Mouse (Mus musculus): Measurements from ENCODE around the gene Il17rd. TPM values are rescaled to one million over a fixed set of nuclear protein-coding genes. Genes with fewer than 3 reads are reported as not detected.

The Il17rd gene
- 1.5 and 1.8 TPM in 2 replicates for polyA plus RNA-seq (2015; fragmentation: Nextera tagmentation; extraction: Ambion mirVana)

DNA sequence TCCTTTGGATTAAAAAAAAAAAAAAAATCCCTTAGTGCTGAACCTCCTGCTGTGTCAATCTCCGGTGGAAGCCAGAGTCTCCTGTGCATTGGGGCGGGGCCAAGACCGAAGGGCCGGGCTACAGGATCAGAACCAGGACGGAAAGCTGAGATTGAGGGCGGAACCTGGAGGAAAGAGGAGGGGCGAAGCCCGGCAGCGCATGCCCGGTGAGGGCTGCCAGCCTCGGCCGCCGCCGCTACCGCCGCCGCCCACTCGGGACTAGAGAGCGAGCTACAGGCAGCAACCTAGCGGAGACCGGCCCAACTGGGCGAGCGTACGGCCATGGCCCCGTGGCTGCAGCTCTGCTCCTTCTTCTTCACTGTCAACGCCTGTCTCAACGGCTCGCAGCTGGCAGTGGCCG, at the start of gene Il17rd:
TSS of gene Il17rd (plus strand) at position 159 of the 400 bp plus-strand sequence.
- H3K4me3 ChIP-seq = peak within 1 kb of the TSS; percentile 73
- H3K4me1 ChIP-seq = peaks cover 13% of the 10 kb centered on the region
- peak within 1 kb of the TSS; percentile 97 for H3K4me2 ChIP-seq (replicated peaks)
- no peaks in the 10 kb centered on the region for H3K9me3 ChIP-seq
- peak within 1 kb of the TSS; percentile 66 for H3K9ac ChIP-seq (replicated peaks)
- peak; percentile 96 for ATAC-seq (replicated peaks)
- H3K36me3 ChIP-seq = no peaks in the 10 kb centered on the region
- under 1% methylated on average over 27 of the region's 29 CpGs for WGBS
- H3K27ac ChIP-seq (replicated peaks) = peak within 1 kb of the TSS; percentile 44
- peaks cover 8% of the 10 kb centered on the region; the same call in 1 of the 2 replicates for H3K27me3 ChIP-seq

DNA sequence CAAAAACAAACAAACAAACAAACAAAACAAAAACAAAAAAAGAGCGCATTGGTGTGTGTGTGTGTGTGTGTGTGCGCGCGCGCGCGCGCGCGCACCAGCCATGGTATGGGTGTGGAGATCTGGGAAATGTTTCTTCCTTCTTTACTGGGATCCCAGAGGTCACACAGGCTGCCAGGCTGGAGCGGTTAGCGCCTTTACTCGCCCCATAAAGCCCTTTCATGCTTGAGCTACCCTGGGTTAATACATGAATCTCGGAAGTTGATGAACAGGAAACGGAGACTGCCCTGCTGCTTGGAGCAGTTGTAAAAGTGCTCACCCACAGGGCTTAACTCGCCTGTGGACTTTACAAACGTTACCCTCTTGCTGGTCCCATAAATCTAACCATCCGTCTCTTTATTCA, 47.1 kb upstream of the Il17rd start:
- 71% methylated on average over 18 of the region's 18 CpGs for WGBS
- H3K27ac ChIP-seq (replicated peaks) = no peak overlapping the region

DNA sequence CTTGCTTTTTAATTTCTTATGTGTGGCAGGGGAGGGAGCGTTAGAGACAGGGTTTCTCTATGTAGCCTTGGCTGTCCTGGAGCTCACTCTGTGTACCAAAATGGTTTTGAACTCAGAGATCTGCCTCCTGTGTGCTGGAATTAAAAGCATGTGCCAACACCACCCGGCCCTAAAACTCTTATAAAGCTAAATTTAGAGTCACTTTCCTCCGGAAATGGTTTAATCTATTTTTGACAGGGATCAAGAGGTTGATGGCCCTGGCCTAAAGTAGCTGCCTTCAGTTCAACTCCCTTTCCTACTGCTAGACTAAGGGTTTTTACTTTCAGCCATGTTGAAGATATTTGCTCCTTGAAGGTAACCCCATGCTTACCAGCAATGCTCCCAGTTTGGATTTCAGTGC, 45.3 kb upstream of the Il17rd start:
- no peak overlapping the region for H3K9ac ChIP-seq (replicated peaks)
- H3K4me2 ChIP-seq (replicated peaks) = no peak overlapping the region
- H3K27me3 ChIP-seq = no peaks in the 10 kb centered on the region
- H3K36me3 ChIP-seq = no peaks in the 10 kb centered on the region
- ATAC-seq (replicated peaks) = no peak
- WGBS = 83% methylated on average over 3 of the region's 3 CpGs
- H3K4me3 ChIP-seq = no peak overlapping the region
- H3K4me1 ChIP-seq = peaks cover 4% of the 10 kb centered on the region
- H3K27ac ChIP-seq (replicated peaks) = no peak overlapping the region
- no peaks in the 10 kb centered on the region for H3K9me3 ChIP-seq

More for the DNA sequence above, 47.1 kb upstream of the Il17rd start:
- no peak overlapping the region for H3K9ac ChIP-seq (replicated peaks)
- H3K4me1 ChIP-seq = peaks cover 4% of the 10 kb centered on the region
- no peak for ATAC-seq (replicated peaks)
- no peaks in the 10 kb centered on the region for H3K36me3 ChIP-seq
- no peak overlapping the region for H3K4me2 ChIP-seq (replicated peaks)
- H3K27me3 ChIP-seq = no peaks in the 10 kb centered on the region
- no peaks in the 10 kb centered on the region for H3K9me3 ChIP-seq
- no peak overlapping the region for H3K4me3 ChIP-seq

DNA sequence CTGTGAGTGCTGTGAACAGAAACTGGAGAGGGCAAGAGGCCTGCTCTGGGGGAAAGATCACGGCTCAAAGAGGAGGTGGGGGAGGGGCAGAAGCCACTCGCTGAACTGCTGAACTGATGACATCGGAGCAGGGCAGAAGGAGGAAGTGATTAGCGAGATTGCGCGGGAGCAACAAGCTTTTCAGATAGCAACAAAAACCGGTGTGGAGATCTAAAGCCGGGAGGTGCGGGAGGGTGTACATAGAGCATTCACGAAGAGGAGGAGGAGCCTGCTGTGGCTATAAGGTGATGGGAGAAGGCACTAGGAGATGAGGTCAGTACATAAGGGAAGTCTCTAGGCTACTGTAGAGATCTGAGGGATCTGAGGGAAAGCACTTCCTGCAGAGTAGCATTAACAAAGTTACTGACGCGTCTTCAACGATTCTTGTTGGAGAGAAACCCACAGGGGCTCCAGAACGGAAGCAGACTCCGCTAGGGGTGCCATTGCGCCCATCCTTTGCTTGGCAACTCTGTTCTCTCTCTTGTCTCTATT, 44.5 kb upstream of the Il17rd start, which contains the start of gene Hesx1:
TSS of gene Hesx1 (plus strand) at position 206 of the 531 bp plus-strand sequence.
- no peaks in the 10 kb centered on the region for H3K36me3 ChIP-seq
- peak within 1 kb of the TSS; percentile 26 for H3K4me3 ChIP-seq
- no peak for ATAC-seq (replicated peaks)
- H3K4me1 ChIP-seq = peaks cover 4% of the 10 kb centered on the region
- no peaks in the 10 kb centered on the region for H3K27me3 ChIP-seq
- H3K9me3 ChIP-seq = no peaks in the 10 kb centered on the region
- no peak within 1 kb of the TSS for H3K27ac ChIP-seq (replicated peaks)
- 11% methylated on average over 16 of the region's 16 CpGs for WGBS
- H3K4me2 ChIP-seq (replicated peaks) = peak within 1 kb of the TSS; percentile 43
- no peak within 1 kb of the TSS for H3K9ac ChIP-seq (replicated peaks)

DNA sequence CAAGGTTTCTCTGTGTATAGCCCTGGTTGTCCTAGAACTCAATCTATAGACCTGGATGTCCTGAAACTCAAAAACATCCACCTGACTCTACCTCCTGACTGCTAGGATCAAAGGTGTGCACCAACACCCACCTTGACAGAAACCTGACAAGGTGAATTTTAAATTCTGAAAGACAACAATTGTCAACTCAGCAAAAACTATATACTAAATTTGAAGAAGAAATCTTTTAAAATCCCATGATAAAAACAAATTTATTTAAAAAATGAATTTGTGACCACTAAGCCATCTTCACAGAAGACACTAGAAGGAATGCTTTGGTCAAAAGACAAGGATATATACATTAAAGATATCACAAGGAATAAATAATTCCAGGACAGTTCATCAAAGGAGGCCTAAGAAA, 42.5 kb upstream of the Il17rd start:
- ATAC-seq (replicated peaks) = no peak
- no peak overlapping the region for H3K4me3 ChIP-seq
- H3K4me1 ChIP-seq = peaks cover 9% of the 10 kb centered on the region

DNA sequence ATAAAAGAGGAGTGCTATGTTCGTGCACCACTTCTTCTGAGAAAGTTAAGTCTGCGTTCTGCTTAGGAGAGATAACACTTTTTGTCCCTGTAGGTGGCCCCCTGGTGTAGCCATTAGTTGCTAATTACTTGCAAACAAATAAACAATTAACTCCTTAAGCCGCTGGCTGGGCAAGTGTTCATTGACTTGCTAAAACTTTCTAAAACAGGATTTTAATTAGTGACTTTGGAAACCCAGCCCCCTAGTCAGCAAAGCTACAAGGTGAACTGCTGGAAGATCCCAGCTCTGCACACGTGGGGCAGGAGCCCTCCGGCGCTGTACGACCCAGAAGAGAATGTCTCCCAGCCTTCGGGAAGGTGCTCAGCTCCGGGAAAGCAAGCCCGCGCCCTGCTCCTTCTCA, 38.4 kb upstream of the Il17rd start:
- no peak overlapping the region for H3K4me2 ChIP-seq (replicated peaks)
- no peak for ATAC-seq (replicated peaks)

More for the DNA sequence above, 42.5 kb upstream of the Il17rd start:
- no peaks in the 10 kb centered on the region for H3K36me3 ChIP-seq
- H3K4me2 ChIP-seq (replicated peaks) = no peak overlapping the region
- peaks cover 12% of the 10 kb centered on the region for H3K27me3 ChIP-seq
- H3K9ac ChIP-seq (replicated peaks) = no peak overlapping the region
- H3K27ac ChIP-seq (replicated peaks) = no peak overlapping the region
- H3K9me3 ChIP-seq = no peaks in the 10 kb centered on the region

DNA sequence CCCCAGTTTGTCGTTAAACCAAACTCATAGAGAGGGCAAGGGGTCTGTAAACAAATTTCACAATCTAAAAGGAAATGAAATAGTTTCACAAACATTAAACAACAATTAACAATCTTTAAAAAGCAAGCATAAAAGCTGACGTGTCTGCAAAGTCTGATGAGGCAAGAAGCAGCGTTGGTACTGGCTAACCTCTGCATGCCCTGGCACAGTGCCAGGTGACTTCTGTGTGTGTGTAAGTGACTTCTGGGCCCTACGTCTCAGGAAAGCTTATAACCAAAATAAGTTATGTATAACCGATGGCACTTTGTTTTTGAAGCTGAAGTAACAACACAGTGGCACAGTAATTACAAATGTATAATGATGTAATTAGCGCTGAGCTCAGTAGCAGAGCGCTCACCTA, 33.8 kb upstream of the Il17rd start:
- no peak overlapping the region for H3K4me3 ChIP-seq
- H3K36me3 ChIP-seq = no peaks in the 10 kb centered on the region
- H3K9me3 ChIP-seq = no peaks in the 10 kb centered on the region
- no peak for ATAC-seq (replicated peaks)
- H3K4me2 ChIP-seq (replicated peaks) = no peak overlapping the region
- WGBS = 64% methylated on average over 7 of the region's 7 CpGs
- H3K27ac ChIP-seq (replicated peaks) = no peak overlapping the region
- peaks cover 4% of the 10 kb centered on the region; the same call in 1 of the 2 replicates for H3K4me1 ChIP-seq
- H3K27me3 ChIP-seq = peaks cover 24% of the 10 kb centered on the region
- no peak overlapping the region for H3K9ac ChIP-seq (replicated peaks)

More for the DNA sequence above, 38.4 kb upstream of the Il17rd start:
- Histone ChIP-seq H3K4me3 (no peak overlapping the region), H3K4me1 (peaks cover 4% of the 10 kb centered on the region; the same call in 1 of the 2 replicates), H3K27ac (replicated peaks) (no peak overlapping the region), H3K9me3 (no peaks in the 10 kb centered on the region), H3K36me3 (no peaks in the 10 kb centered on the region), H3K9ac (replicated peaks) (no peak overlapping the region), H3K27me3 (peaks cover 22% of the 10 kb centered on the region)
- 2% methylated on average over 11 of the region's 11 CpGs for WGBS

DNA sequence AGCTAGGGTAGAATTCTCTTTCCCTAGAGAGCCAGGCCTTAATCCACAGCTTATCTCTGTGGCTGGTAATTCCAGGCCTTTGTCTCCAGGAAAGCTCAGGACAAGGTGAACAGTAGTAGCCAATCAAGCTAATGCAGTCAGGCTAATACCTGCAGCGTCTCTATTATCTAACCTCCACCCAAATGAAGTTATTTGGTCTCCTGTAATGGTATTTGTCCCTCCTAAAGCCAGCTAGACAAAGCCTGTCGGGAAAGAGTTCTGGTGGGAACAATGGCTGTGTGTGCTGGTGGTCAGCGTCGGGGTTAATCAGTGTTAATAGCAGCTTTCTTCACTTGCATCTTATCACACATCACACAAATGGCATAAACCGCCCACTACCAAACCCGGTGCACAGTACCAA, 32.8 kb upstream of the Il17rd start:
- Histone ChIP-seq H3K4me2 (replicated peaks) (no peak overlapping the region), H3K4me1 (no peaks in the 10 kb centered on the region), H3K4me3 (no peak overlapping the region), H3K9me3 (no peaks in the 10 kb centered on the region), H3K27me3 (peaks cover 19% of the 10 kb centered on the region), H3K9ac (replicated peaks) (no peak overlapping the region), H3K27ac (replicated peaks) (no peak overlapping the region), H3K36me3 (no peaks in the 10 kb centered on the region)
- WGBS = 6% methylated on average over 6 of the region's 6 CpGs
- no peak for ATAC-seq (replicated peaks)

DNA sequence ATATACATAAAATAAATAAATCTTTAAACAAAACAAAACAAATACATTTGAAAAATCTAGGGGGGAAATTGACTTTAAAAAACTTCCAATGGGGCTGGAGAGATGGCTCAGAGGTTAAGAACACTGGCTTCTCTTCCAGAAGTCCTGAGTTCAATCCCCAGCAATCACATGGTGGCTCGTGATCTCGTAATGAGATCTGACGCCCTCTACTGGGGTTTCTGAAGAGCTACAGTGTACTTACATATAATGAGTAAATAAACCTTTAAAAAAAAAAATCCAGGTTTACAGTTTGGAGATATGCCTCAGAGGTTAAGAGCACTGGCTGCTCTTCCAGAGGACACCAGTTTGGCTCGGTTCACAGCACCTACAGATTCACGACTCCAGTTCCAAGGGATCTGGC, 27.2 kb upstream of the Il17rd start:
- H3K4me2 ChIP-seq (replicated peaks) = no peak overlapping the region
- no peaks in the 10 kb centered on the region for H3K36me3 ChIP-seq
- no peak overlapping the region for H3K27ac ChIP-seq (replicated peaks)
- H3K4me3 ChIP-seq = no peak overlapping the region
- H3K9ac ChIP-seq (replicated peaks) = no peak overlapping the region
- no peaks in the 10 kb centered on the region for H3K9me3 ChIP-seq
- H3K4me1 ChIP-seq = no peaks in the 10 kb centered on the region
- no peaks in the 10 kb centered on the region for H3K27me3 ChIP-seq
- ATAC-seq (replicated peaks) = no peak
- 83% methylated on average over 5 of the region's 5 CpGs for WGBS

DNA sequence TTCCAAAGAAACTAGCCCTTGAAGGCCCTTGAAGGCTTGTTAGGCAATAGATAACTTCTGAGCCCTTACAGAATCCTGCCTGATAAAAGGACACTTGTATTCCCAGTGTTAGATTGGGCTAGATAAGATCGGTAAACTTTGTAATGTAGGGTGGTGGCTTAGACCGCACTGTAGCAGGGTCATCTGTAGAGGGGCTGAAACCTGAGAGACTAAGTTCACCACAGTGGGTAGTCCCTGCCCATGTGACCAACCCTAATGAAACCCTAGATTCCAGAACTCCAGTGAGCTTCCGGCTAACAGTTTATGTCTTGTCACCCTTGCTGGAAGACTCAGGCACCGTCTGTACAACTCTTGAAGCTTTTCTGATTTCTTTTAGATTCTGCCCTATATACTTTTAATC, 25.1 kb upstream of the Il17rd start:
- ATAC-seq (replicated peaks) = no peak
- Histone ChIP-seq H3K4me2 (replicated peaks) (no peak overlapping the region), H3K27me3 (no peaks in the 10 kb centered on the region), H3K4me1 (no peaks in the 10 kb centered on the region), H3K4me3 (no peak overlapping the region), H3K36me3 (no peaks in the 10 kb centered on the region), H3K9me3 (no peaks in the 10 kb centered on the region), H3K9ac (replicated peaks) (no peak overlapping the region), H3K27ac (replicated peaks) (no peak overlapping the region)
- 86% methylated on average over 4 of the region's 4 CpGs for WGBS

DNA sequence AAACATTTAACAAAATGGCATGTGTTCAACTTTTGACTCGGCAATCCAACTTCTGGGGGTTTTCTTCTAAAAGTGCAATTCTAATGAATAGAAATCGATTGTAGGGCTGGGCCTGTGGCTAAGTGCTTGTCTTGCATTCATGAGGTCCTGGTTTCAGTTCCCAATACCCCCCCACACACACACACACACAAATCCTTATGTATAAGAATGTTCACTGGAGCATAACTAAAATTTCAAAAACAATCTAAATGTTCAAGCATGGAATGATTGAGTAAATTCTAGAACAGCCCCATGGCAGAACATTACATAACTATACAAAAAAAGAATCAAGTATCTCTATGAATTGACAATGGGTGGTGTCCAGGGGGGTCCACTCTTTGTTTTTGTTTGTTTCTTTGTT, 20.8 kb upstream of the Il17rd start:
- no peak overlapping the region for H3K9ac ChIP-seq (replicated peaks)
- no peak overlapping the region for H3K4me2 ChIP-seq (replicated peaks)
- no peaks in the 10 kb centered on the region for H3K9me3 ChIP-seq
- no peaks in the 10 kb centered on the region for H3K36me3 ChIP-seq
- WGBS = 90% methylated on average over 2 of the region's 2 CpGs
- ATAC-seq (replicated peaks) = no peak
- no peaks in the 10 kb centered on the region for H3K4me1 ChIP-seq
- H3K4me3 ChIP-seq = no peak overlapping the region
- H3K27me3 ChIP-seq = no peaks in the 10 kb centered on the region
- H3K27ac ChIP-seq (replicated peaks) = no peak overlapping the region

DNA sequence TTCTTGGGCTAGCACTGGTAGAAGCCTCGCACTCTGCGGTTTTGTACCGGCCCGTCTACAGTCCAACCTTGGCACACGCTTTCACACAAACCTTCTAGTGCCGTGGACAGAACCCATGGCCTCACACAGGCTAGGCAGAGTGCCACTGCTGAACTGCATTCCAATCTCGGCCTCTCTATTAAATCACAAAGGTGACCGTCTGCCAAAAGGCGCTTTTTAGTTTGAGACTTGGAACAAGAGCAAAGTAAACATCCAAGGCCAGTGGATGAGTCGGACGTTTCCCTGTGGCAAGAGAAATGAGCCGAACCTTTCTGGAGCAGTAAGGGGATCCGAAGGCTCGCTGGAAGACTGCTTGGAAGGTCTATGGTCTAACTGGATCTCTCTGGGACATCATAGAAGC, 18.9 kb upstream of the Il17rd start:
- H3K4me3 ChIP-seq = no peak overlapping the region
- H3K27me3 ChIP-seq = no peaks in the 10 kb centered on the region
- no peak overlapping the region for H3K4me2 ChIP-seq (replicated peaks)
- no peak for ATAC-seq (replicated peaks)
- H3K27ac ChIP-seq (replicated peaks) = no peak overlapping the region
- WGBS = 82% methylated on average over 14 of the region's 14 CpGs
- no peak overlapping the region for H3K9ac ChIP-seq (replicated peaks)
- no peaks in the 10 kb centered on the region for H3K4me1 ChIP-seq
- H3K36me3 ChIP-seq = no peaks in the 10 kb centered on the region
- H3K9me3 ChIP-seq = no peaks in the 10 kb centered on the region

DNA sequence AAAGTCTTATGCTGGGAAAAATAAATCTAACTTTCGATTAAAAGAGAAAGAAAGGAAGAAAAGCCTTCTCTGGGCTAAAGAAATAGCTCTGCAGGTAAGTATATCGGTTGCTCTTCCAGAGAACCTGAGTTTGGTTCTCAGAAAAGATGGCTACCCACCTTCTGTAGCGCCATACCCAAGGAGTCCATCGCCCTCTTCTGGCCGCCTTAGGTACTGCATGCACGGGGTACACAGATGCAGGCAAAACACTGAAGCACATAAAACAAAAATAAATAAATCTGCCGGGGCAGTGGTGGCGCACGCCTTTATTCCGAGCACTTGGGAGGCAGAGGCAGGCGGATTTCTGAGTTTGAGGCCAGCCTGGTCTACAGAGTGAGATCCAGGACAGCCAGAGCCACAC, 15.9 kb upstream of the Il17rd start:
- 40% methylated on average over 11 of the region's 11 CpGs for WGBS
- ATAC-seq (replicated peaks) = no peak
- no peak overlapping the region for H3K4me2 ChIP-seq (replicated peaks)

More for the DNA sequence above, 15.9 kb upstream of the Il17rd start:
- Histone ChIP-seq H3K4me3 (no peak overlapping the region), H3K9me3 (no peaks in the 10 kb centered on the region), H3K36me3 (no peaks in the 10 kb centered on the region), H3K4me1 (no peaks in the 10 kb centered on the region), H3K27me3 (no peaks in the 10 kb centered on the region), H3K27ac (replicated peaks) (no peak overlapping the region), H3K9ac (replicated peaks) (no peak overlapping the region)

Data from forebrain, embryonic 15.5 days (tissue).